Mouse (Mus musculus) olfactory bulb, adult 2 months (tissue): ENCODE measurements around the gene Tubgcp3.

Source experiments
- CTCF ChIP-seq: fragments of 200-500 bp; IDR thresholded peaks from 2 replicates; pipeline ENCODE4 v1.5.1; 2012; ENCODE audit warnings: low read depth, mild to moderate bottlenecking, low read length, moderate library complexity; ENCODE audit not compliant: insufficient read depth
- POLR2A ChIP-seq: fragments of 200-500 bp; IDR thresholded peaks from 2 replicates; pipeline ENCODE4 v1.6.1; 2012; ENCODE audit warnings: mild to moderate bottlenecking, low read depth, low read length, moderate library complexity; ENCODE audit not compliant: insufficient read depth

DNA sequence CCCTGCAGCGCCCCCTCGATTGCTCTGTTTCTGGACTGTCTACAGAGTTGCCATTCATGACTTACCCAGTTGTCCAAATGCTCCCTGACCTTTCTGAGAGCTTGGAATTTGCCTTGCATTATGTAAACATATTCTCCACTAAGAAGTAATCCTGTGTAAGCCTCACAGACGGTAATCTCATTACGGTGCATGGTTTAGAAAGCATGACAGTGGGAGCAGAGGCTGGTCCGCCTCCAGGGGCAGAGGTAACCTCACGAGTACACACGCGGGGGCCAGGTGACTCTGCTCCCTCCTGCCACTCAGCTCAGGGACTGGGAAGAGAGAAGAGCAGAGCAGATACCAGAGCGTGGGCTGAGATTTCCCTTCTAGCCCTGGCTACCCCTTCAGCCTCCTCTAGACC, 47.0 kb upstream of the Tubgcp3 start:
- TF ChIP-seq CTCF (no peak), POLR2A (no peak)
